Mouse (Mus musculus): Measurements from ENCODE around the gene Asrgl1. TPM values are rescaled to one million over a fixed set of nuclear protein-coding genes. Genes with fewer than 3 reads are reported as not detected.

Asrgl1 gene
- total and polyA plus RNA-seq, 2 experiments from 2014 or later = 31.3 to 37.4 TPM

GRCm38 (mm10) chr19:9117275-9117674, 18.2 kb downstream of the Asrgl1 start:
- no peak overlapping the region for H3K9ac ChIP-seq
- TF ChIP-seq CTCF (IDR thresholded peaks at IDR 0.05; ENCODE audit: low read depth) = no peak
- H3K27ac ChIP-seq (ENCODE audit: low read depth, low read length) = no peak overlapping the region
- H3K4me3 ChIP-seq (ENCODE audit: low read depth, low read length) = no peak overlapping the region
- peak; percentile 58 for ATAC-seq
- WGBS = 30% methylated on average over 5 of the region's 5 CpGs
- H3K9me3 ChIP-seq (ENCODE audit: low read length) = no peaks in the 10 kb centered on the region
- peaks cover 38% of the 10 kb centered on the region for H3K36me3 ChIP-seq (ENCODE audit: insufficient read depth)
- H3K27me3 ChIP-seq (ENCODE audit: insufficient read depth, low read length) = no peaks in the 10 kb centered on the region
- H3K4me1 ChIP-seq (ENCODE audit: insufficient read depth) = no peaks in the 10 kb centered on the region
- H3K4me2 ChIP-seq (ENCODE audit: low read depth) = no peak overlapping the region
- DNase-seq = peak; percentile 24

- Histone ChIP-seq H3K4me2 (ENCODE audit: low read depth) (no peak overlapping the region), H3K36me3 (ENCODE audit: insufficient read depth) (peaks cover 40% of the 10 kb centered on the region), H3K9ac (no peak overlapping the region), H3K27me3 (ENCODE audit: insufficient read depth, low read length) (no peaks in the 10 kb centered on the region), H3K4me3 (ENCODE audit: low read depth, low read length) (no peak overlapping the region), H3K27ac (ENCODE audit: low read depth, low read length) (no peak overlapping the region), H3K4me1 (ENCODE audit: insufficient read depth) (no peaks in the 10 kb centered on the region), H3K9me3 (ENCODE audit: low read length) (no peaks in the 10 kb centered on the region)
- DNase-seq (no peak), ATAC-seq (no peak)
- 86% methylated on average over 4 of the region's 4 CpGs for WGBS
- TF ChIP-seq CTCF (IDR thresholded peaks at IDR 0.05; ENCODE audit: low read depth) = no peak
Observed at GRCm38 (mm10) chr19:9116268-9116667, 19.2 kb downstream of the Asrgl1 start.

- WGBS = 76% methylated on average over 8 of the region's 8 CpGs
- H3K9ac ChIP-seq = no peak overlapping the region
- no peak for DNase-seq
Observed at GRCm38 (mm10) chr19:9112043-9112442, 23.4 kb downstream of the Asrgl1 start.

GRCm38 (mm10) chr19:9110182-9110869, 25.1 kb downstream of the Asrgl1 start:
- H3K9ac ChIP-seq = no peak overlapping the region
- DNase-seq (peak; percentile 86), ATAC-seq (peak; percentile 94)
- no peaks in the 10 kb centered on the region for H3K27me3 ChIP-seq (ENCODE audit: insufficient read depth, low read length)
- TF ChIP-seq CTCF (IDR thresholded peaks at IDR 0.05; ENCODE audit: low read depth) = peak; percentile 93
- no peaks in the 10 kb centered on the region for H3K9me3 ChIP-seq (ENCODE audit: low read length)
- H3K4me1 ChIP-seq (ENCODE audit: insufficient read depth) = no peaks in the 10 kb centered on the region
- H3K36me3 ChIP-seq (ENCODE audit: insufficient read depth) = peaks cover 22% of the 10 kb centered on the region
- H3K4me2 ChIP-seq (ENCODE audit: low read depth) = no peak overlapping the region
- H3K27ac ChIP-seq (ENCODE audit: low read depth, low read length) = no peak overlapping the region
- 59% methylated on average over 4 of the region's 4 CpGs for WGBS
- no peak overlapping the region for H3K4me3 ChIP-seq (ENCODE audit: low read depth, low read length)

More at GRCm38 (mm10) chr19:9112043-9112442, 23.4 kb downstream of the Asrgl1 start:
- Histone ChIP-seq H3K4me2 (ENCODE audit: low read depth) (no peak overlapping the region), H3K27ac (ENCODE audit: low read depth, low read length) (no peak overlapping the region), H3K9me3 (ENCODE audit: low read length) (no peaks in the 10 kb centered on the region), H3K4me1 (ENCODE audit: insufficient read depth) (no peaks in the 10 kb centered on the region), H3K27me3 (ENCODE audit: insufficient read depth, low read length) (no peaks in the 10 kb centered on the region), H3K36me3 (ENCODE audit: insufficient read depth) (peaks cover 33% of the 10 kb centered on the region), H3K4me3 (ENCODE audit: low read depth, low read length) (no peak overlapping the region)
- no peak for ATAC-seq
- no peak for TF ChIP-seq CTCF (IDR thresholded peaks at IDR 0.05; ENCODE audit: low read depth)

GRCm38 (mm10) chr19:9108536-9108935, 26.9 kb downstream of the Asrgl1 start:
- ATAC-seq (no peak), DNase-seq (no peak)
- Histone ChIP-seq H3K4me2 (ENCODE audit: low read depth) (no peak overlapping the region), H3K9ac (no peak overlapping the region), H3K9me3 (ENCODE audit: low read length) (no peaks in the 10 kb centered on the region), H3K36me3 (ENCODE audit: insufficient read depth) (peaks cover 14% of the 10 kb centered on the region), H3K4me1 (ENCODE audit: insufficient read depth) (no peaks in the 10 kb centered on the region), H3K27me3 (ENCODE audit: insufficient read depth, low read length) (no peaks in the 10 kb centered on the region), H3K27ac (ENCODE audit: low read depth, low read length) (no peak overlapping the region), H3K4me3 (ENCODE audit: low read depth, low read length) (no peak overlapping the region)
- TF ChIP-seq CTCF (IDR thresholded peaks at IDR 0.05; ENCODE audit: low read depth) = no peak
- WGBS = 88% methylated on average over 1 of the region's 1 CpGs

- no peak overlapping the region for H3K4me3 ChIP-seq (ENCODE audit: low read depth, low read length)
- H3K4me2 ChIP-seq (ENCODE audit: low read depth) = no peak overlapping the region
- no peak overlapping the region for H3K27ac ChIP-seq (ENCODE audit: low read depth, low read length)
- WGBS = 50% methylated on average over 1 of the region's 1 CpGs
- no peak for TF ChIP-seq CTCF (IDR thresholded peaks at IDR 0.05; ENCODE audit: low read depth)
- no peaks in the 10 kb centered on the region for H3K9me3 ChIP-seq (ENCODE audit: low read length)
- H3K36me3 ChIP-seq (ENCODE audit: insufficient read depth) = peaks cover 3% of the 10 kb centered on the region
- no peaks in the 10 kb centered on the region for H3K27me3 ChIP-seq (ENCODE audit: insufficient read depth, low read length)
- no peak overlapping the region for H3K9ac ChIP-seq
- ATAC-seq (no peak), DNase-seq (no peak)
- no peaks in the 10 kb centered on the region for H3K4me1 ChIP-seq (ENCODE audit: insufficient read depth)
Observed at GRCm38 (mm10) chr19:9107379-9107755, 28.1 kb downstream of the Asrgl1 start.

- DNase-seq (no peak), ATAC-seq (no peak)
- no peaks in the 10 kb centered on the region for H3K36me3 ChIP-seq (ENCODE audit: insufficient read depth)
- H3K27me3 ChIP-seq (ENCODE audit: insufficient read depth, low read length) = no peaks in the 10 kb centered on the region
- no peaks in the 10 kb centered on the region for H3K9me3 ChIP-seq (ENCODE audit: low read length)
- no peak overlapping the region for H3K9ac ChIP-seq
- H3K4me1 ChIP-seq (ENCODE audit: insufficient read depth) = no peaks in the 10 kb centered on the region
- no peak overlapping the region for H3K4me3 ChIP-seq (ENCODE audit: low read depth, low read length)
- WGBS = 66% methylated on average over 4 of the region's 4 CpGs
- no peak for TF ChIP-seq CTCF (IDR thresholded peaks at IDR 0.05; ENCODE audit: low read depth)
- no peak overlapping the region for H3K4me2 ChIP-seq (ENCODE audit: low read depth)
- H3K27ac ChIP-seq (ENCODE audit: low read depth, low read length) = no peak overlapping the region
Observed at GRCm38 (mm10) chr19:9106751-9107378, 28.6 kb downstream of the Asrgl1 start.

Data from forebrain, postnatal 0 days (tissue).